In genomic region chr12:10411453-10411852, GRCm38 (mm10) we compare ENCODE assay signal across 27 mouse cellular contexts. TPM values are rescaled to one million over a fixed set of nuclear protein-coding genes. Genes with fewer than 3 reads are reported as not detected.
A peak's percentile ranks its signal among the peaks of the same experiment; 100 is the strongest.
DNase-seq lines count a peak whose midpoint lies in the region; TF ChIP-seq lines count a peak whose summit lies in the region.
"Had no signal": no experiment of that assay in that cellular context is flagged by ENCODE, and none has a peak within 500 bp of the region (broad histone marks: within the 10 kb centered on the region; RNA-seq: fewer than 3 reads in every experiment).

No protein-coding gene starts in this region.

- H3K4me3 ChIP-seq in C2C12 (ENCODE audit: insufficient read depth, poor library complexity, severe bottlenecking): no peak overlapping the region
- H3K4me3 ChIP-seq: embryonic facial prominence, embryonic 13.5 days; embryonic facial prominence, embryonic 15.5 days; erythroblast, embryonic 14.5 days; forebrain, embryonic 13.5 days; forebrain, embryonic 15.5 days had no signal

- no peak overlapping the region for H3ac ChIP-seq in C2C12 (ENCODE audit: control insufficient read depth, insufficient read length, low read depth)

- DNase-seq in adrenal gland, adult 2 months: peak; percentile 12
- DNase-seq in adrenal gland, postnatal 4 days (ENCODE audit: low spot score in 2 of 2): no peak
- DNase-seq in NIH3T3 (ENCODE audit: low read depth): peak; percentile 75
- DNase-seq in left cerebral cortex, postnatal 10 days (ENCODE audit: extremely low spot score in 1 of 2, low spot score in 2 of 2): no peak
- no peak for DNase-seq in cerebellum, adult 8-10 months
- no peak for DNase-seq in kidney, adult 9 months
- DNase-seq: adrenal gland, adult 8-10 months; adrenal gland, postnatal 14 days; adrenal gland, postnatal 36 days; B cell, adult 2 months; cerebellum, adult 11 months; cerebellum, adult 18-20 months; cerebellum, adult 9-10 months; cerebellum, postnatal 10 days; cerebellum, postnatal 25 days; forebrain, postnatal 0 days had no signal

- intact Hi-C loops in left cerebral cortex, postnatal 10 days (cut with DNase I): no loop called here

- no peaks in the 10 kb centered on the region for H3K79me3 ChIP-seq in C2C12 (ENCODE audit: low read depth)

- H3K27me3 ChIP-seq in C2C12 (ENCODE audit: control insufficient read depth, insufficient read depth, insufficient read length): no peaks in the 10 kb centered on the region
- H3K27me3 ChIP-seq: embryonic facial prominence, embryonic 13.5 days; embryonic facial prominence, embryonic 15.5 days; forebrain, embryonic 13.5 days; forebrain, embryonic 15.5 days had no signal

- no peaks in the 10 kb centered on the region for H3K36me3 ChIP-seq in C2C12 (ENCODE audit: control insufficient read depth, insufficient read depth)
- H3K36me3 ChIP-seq: embryonic facial prominence, embryonic 13.5 days; embryonic facial prominence, embryonic 15.5 days; forebrain, embryonic 15.5 days had no signal

- no peak for TF ChIP-seq CTCF in C2C12 (IDR thresholded peaks at IDR 0.05; ENCODE audit: control insufficient read depth, insufficient read depth, insufficient read length)

- H3K79me2 ChIP-seq in C2C12 (ENCODE audit: control insufficient read depth, insufficient read depth): no peaks in the 10 kb centered on the region

TF ChIP-seq in C2C12, 6 proteins besides CTCF, POLR2A, EP300 and RAD21:
- TF ChIP-seq CEBPB (IDR thresholded peaks at IDR 0.05; ENCODE audit: low read depth) (no peak), FOSL1 (IDR thresholded peaks at IDR 0.05; ENCODE audit: insufficient read depth, low read length, poor library complexity, severe bottlenecking) (peak; percentile 10)

RNA-seq across cellular contexts. Expression of gene Rdh14, which starts 20.9 kb away (rescaled TPM):
- 10 to 100 TPM; 24.9 to 43.0 TPM for total RNA-seq in adrenal gland, adult 2 months (2021)
- polyA plus RNA-seq in adrenal gland, adult 2 months (2012; rRNA removed): 22.9 and 23.9 TPM in 2 replicates
- total RNA-seq in adrenal gland, postnatal 4 days (2021): 10 to 100 TPM; 36.7 to 37.6 TPM
- 7.0 TPM for polyA plus RNA-seq in C2C12 (2012; fragmentation: generic; extraction: Trizol)
- 10 to 100 TPM; 31.8 to 33.6 TPM for total RNA-seq in left cerebral cortex, postnatal 10 days (2021)

RNA-seq across cellular contexts. Expression of gene Nt5c1b, which starts 41.7 kb away (rescaled TPM):
- total RNA-seq in adrenal gland, adult 2 months (2021): not detected
- not detected in 2 replicates for polyA plus RNA-seq in adrenal gland, adult 2 months (2012; rRNA removed)
- total RNA-seq in adrenal gland, postnatal 4 days (2021): not detected
- not detected for polyA plus RNA-seq in C2C12 (2012; fragmentation: generic; extraction: Trizol)
- not detected for total RNA-seq in left cerebral cortex, postnatal 10 days (2021)
- total RNA-seq: adrenal gland, adult 8-10 months; adrenal gland, postnatal 14 days; adrenal gland, postnatal 36 days; ES-E14; MEL had no signal
- polyA plus RNA-seq: brain, embryonic 14.5 days; cortical plate, adult 2 months; embryonic facial prominence, embryonic 11.5 days; embryonic facial prominence, embryonic 13.5 days; embryonic facial prominence, embryonic 15.5 days; erythroblast, embryonic 14.5 days; forebrain, embryonic 13.5 days; forebrain, embryonic 15.5 days; forebrain, postnatal 0 days had no signal

Comparison
In these comparisons a context has a peak if more than half of its experiments do, and no peak if none do; other contexts are left out.
1. DNase-seq: peak in adrenal gland, adult 2 months (single experiment) and NIH3T3 (single experiment); none in adrenal gland, postnatal 4 days (0 of 2), left cerebral cortex, postnatal 10 days (0 of 2), cerebellum, adult 8-10 months (single experiment) and kidney, adult 9 months (single experiment).